Mouse (Mus musculus): ENCODE data around the gene Tet3. TPM values are rescaled to one million over a fixed set of nuclear protein-coding genes. Genes with fewer than 3 reads are reported as not detected.

The Tet3 gene
- total and polyA plus RNA-seq, 3 experiments: 6.2 to 23.6 (median 13.7) TPM

DNA sequence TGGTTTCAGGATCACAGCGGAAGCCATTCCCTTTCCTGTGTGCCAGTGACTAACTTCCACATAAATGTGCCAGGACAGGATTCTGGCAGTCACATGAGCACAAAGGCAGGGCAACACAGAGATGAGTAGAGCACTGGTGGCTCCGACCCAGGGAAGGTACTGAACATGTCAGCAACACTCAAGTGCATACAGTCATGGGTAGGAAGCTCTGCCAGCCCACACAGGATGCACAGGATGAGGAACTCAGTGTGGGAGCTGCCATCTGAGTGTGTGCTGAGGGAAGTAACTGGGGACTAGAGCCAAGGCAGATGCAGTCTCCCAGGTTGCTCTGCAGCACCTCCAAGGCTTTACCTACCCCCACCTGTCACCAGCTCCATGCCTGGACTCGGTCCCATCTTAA, 43.8 kb upstream of the Tet3 start:
- DNase-seq: peak in 1 of 2 experiments; percentile 53
- Histone ChIP-seq H3K27ac (peak overlapping the region; percentile 48), H3K27me3 (ENCODE audit: control insufficient read depth, insufficient read depth, low read length) (no peaks in the 10 kb centered on the region), H3K79me2 (replicated peaks; ENCODE audit: control insufficient read depth, insufficient read depth, low read length) (no peaks in the 10 kb centered on the region), H3K36me3 (ENCODE audit: control insufficient read depth, insufficient read depth, low read length) (no peaks in the 10 kb centered on the region), H3K4me3 (no peak overlapping the region), H3K4me1 (ENCODE audit: control insufficient read depth, insufficient read depth, low read length) (peaks cover 16% of the 10 kb centered on the region), H3K9ac (ENCODE audit: low read depth, low read length) (no peak overlapping the region)
- TF ChIP-seq EP300 (IDR thresholded peaks at IDR 0.05; ENCODE audit: insufficient read depth, low read depth, low read length) (no peak), POLR2A (IDR thresholded peaks at IDR 0.05; ENCODE audit: insufficient read depth, low read depth, low read length) (no peak), CTCF (IDR thresholded peaks at IDR 0.05) (no peak)
- WGBS: 39% methylated on average over 3 of the region's 3 CpGs
- intact Hi-C loops (cut with DNase I): no loop called here

- Histone ChIP-seq H3K27ac (peak overlapping the region; percentile 48; the same call in 1 of the 2 replicates), H3K9ac (ENCODE audit: low read depth, low read length) (0 out of 2 replicates have a peak overlapping the region, but pooled peaks have one; percentile 0), H3K36me3 (ENCODE audit: control insufficient read depth, insufficient read depth, low read length) (no peaks in the 10 kb centered on the region), H3K4me3 (no peak overlapping the region), H3K79me2 (replicated peaks; ENCODE audit: control insufficient read depth, insufficient read depth, low read length) (no peaks in the 10 kb centered on the region), H3K27me3 (ENCODE audit: control insufficient read depth, insufficient read depth, low read length) (no peaks in the 10 kb centered on the region), H3K4me1 (ENCODE audit: control insufficient read depth, insufficient read depth, low read length) (peaks cover 14% of the 10 kb centered on the region)
- TF ChIP-seq POLR2A (IDR thresholded peaks at IDR 0.05; ENCODE audit: insufficient read depth, low read depth, low read length): no peak
- TF ChIP-seq CTCF (IDR thresholded peaks at IDR 0.05): no peak
- TF ChIP-seq EP300 (IDR thresholded peaks at IDR 0.05; ENCODE audit: insufficient read depth, low read depth, low read length): no peak
- intact Hi-C loops (cut with DNase I): no loop called here
- WGBS: 63% methylated on average over 9 of the region's 9 CpGs
- DNase-seq: no peak
These were observed 42.8 kb upstream of the Tet3 start for GRCm38 (mm10) chr6:83501524-83502310.

DNA sequence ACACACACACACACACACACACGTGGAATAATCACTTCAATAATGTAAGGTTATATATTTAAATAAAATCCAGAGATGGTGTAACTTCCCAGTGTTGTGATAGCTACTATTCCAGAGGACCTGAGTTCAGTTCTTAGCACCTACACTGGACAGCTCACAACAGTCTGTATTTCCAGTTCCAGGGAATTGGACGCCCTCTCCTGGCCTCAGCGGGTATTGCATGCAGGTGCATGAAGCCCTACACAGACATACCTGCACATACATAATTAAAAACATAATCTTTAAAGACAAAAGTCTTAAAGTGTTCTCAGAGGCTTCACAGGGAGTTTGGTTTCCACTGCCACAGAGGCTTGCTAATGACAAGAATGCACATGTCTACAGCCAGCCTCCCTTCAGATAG, 41.6 kb upstream of the Tet3 start:
- intact Hi-C loops (cut with DNase I): no loop called here
- Histone ChIP-seq H3K36me3 (ENCODE audit: control insufficient read depth, insufficient read depth, low read length) (no peaks in the 10 kb centered on the region), H3K4me1 (ENCODE audit: control insufficient read depth, insufficient read depth, low read length) (peaks cover 14% of the 10 kb centered on the region), H3K79me2 (replicated peaks; ENCODE audit: control insufficient read depth, insufficient read depth, low read length) (no peaks in the 10 kb centered on the region), H3K27ac (no peak overlapping the region), H3K9ac (ENCODE audit: low read depth, low read length) (no peak overlapping the region), H3K27me3 (ENCODE audit: control insufficient read depth, insufficient read depth, low read length) (no peaks in the 10 kb centered on the region), H3K4me3 (no peak overlapping the region)
- no peak for DNase-seq
- 61% methylated on average over 3 of the region's 3 CpGs for WGBS
- no peak for TF ChIP-seq POLR2A (IDR thresholded peaks at IDR 0.05; ENCODE audit: insufficient read depth, low read depth, low read length)
- no peak for TF ChIP-seq EP300 (IDR thresholded peaks at IDR 0.05; ENCODE audit: insufficient read depth, low read depth, low read length)
- TF ChIP-seq CTCF (IDR thresholded peaks at IDR 0.05): peak; percentile 61

DNA sequence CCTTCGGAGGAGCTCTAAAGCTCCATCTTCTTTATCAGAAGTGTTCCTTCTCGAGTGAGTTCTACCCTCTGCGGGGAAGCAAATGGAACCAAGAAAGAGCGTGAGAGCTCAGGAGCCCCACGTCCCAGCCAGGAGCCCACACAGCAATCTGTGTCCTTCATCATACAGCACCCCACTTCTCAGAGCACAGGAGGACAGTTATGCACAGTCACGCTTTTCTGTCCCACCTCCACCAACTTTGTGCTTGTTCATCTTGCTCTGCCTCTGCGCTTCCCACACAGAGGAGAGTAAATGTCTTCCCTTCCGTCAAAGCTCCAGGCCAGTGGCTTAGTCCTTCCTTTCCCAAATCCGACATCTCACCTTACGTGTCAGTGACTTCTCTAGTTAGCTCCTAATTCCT, 40.2 kb upstream of the Tet3 start:
- intact Hi-C loops (cut with DNase I): no loop called here
- TF ChIP-seq CTCF (IDR thresholded peaks at IDR 0.05) (no peak), POLR2A (IDR thresholded peaks at IDR 0.05; ENCODE audit: insufficient read depth, low read depth, low read length) (no peak)
- Histone ChIP-seq H3K27me3 (ENCODE audit: control insufficient read depth, insufficient read depth, low read length) (no peaks in the 10 kb centered on the region), H3K4me3 (no peak overlapping the region), H3K4me1 (ENCODE audit: control insufficient read depth, insufficient read depth, low read length) (peaks cover 12% of the 10 kb centered on the region), H3K27ac (no peak overlapping the region), H3K79me2 (replicated peaks; ENCODE audit: control insufficient read depth, insufficient read depth, low read length) (no peaks in the 10 kb centered on the region), H3K9ac (ENCODE audit: low read depth, low read length) (no peak overlapping the region), H3K36me3 (ENCODE audit: control insufficient read depth, insufficient read depth, low read length) (no peaks in the 10 kb centered on the region)
- 96% methylated on average over 10 of the region's 10 CpGs for WGBS
- DNase-seq: no peak

DNA sequence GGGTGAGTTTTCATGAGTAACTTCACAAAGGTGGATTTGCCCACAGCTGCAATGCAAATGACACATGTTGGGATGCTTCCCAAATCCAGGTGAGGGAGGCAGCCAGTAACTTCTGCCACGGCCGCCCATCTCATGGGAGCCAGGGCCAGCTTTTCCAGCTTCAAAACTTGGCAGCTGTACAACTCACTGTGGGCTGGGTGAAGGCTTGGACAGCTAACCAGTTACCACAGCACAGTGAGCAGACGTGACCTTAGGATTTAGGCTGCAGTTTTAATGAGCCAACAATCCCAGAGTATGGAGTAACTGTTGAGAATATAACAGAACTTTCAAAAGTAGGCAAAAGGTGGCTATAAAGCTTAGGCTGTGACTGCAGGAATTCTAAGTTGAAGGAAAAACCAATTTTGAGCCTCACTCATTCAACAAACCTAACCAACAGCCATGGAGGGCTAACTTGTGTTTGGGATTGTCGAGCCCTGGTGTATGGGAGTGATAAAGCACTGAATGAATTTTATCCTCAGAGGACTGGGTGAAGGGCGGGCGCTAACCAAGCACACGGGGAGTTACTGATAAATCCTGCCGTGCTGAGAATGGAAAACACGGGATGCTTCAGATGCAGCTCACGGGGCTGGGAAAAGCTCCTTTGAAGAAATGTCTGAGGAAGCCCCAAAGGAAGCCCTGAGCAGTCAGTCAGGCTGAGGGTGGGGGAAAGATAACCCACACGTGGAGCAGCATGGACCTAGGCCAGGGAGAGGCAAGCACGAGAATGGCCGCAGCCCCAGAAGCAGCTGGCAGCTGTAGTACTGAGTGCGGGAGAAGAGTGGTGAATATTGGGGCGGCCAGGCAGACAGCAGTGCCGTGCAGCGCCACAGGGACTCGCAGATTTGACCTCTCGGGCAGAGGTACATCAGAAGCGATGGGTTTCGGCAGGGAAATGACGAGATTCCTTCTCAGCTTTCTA, 38.1 kb upstream of the Tet3 start:
- Histone ChIP-seq H3K27me3 (ENCODE audit: control insufficient read depth, insufficient read depth, low read length) (no peaks in the 10 kb centered on the region), H3K36me3 (ENCODE audit: control insufficient read depth, insufficient read depth, low read length) (no peaks in the 10 kb centered on the region), H3K79me2 (replicated peaks; ENCODE audit: control insufficient read depth, insufficient read depth, low read length) (no peaks in the 10 kb centered on the region), H3K27ac (peak overlapping the region; percentile 65), H3K4me3 (no peak overlapping the region), H3K9ac (ENCODE audit: low read depth, low read length) (peak overlapping the region; percentile 28; the same call in 1 of the 2 replicates), H3K4me1 (ENCODE audit: control insufficient read depth, insufficient read depth, low read length) (peaks cover 4% of the 10 kb centered on the region; the same call in 1 of the 2 replicates)
- TF ChIP-seq EP300 (IDR thresholded peaks at IDR 0.05; ENCODE audit: insufficient read depth, low read depth, low read length): 0 out of 2 replicates have a peak, but pooled peaks have one; percentile 24
- no peak for TF ChIP-seq CTCF (IDR thresholded peaks at IDR 0.05)
- 36% methylated on average over 22 of the region's 22 CpGs for WGBS
- DNase-seq: peak in 1 of 2 experiments; percentile 59
- intact Hi-C loops (cut with DNase I): no loop called here
